Mouse (Mus musculus) neural tube, embryonic 12.5 days (tissue): Measurements from ENCODE around the gene Slc13a3. TPM values are rescaled to one million over a fixed set of nuclear protein-coding genes. Genes with fewer than 3 reads are reported as not detected.

Source experiments
- ATAC-seq: fragments of 200-750 bp; cut with Nextera tagmentation; 2 replicates; pipeline ENCODE4 v1.8.0; 2017; ENCODE audit warnings: low read depth, mild to moderate bottlenecking, moderate TSS enrichment, moderate library complexity; ENCODE audit not compliant: low FRiP score
- H3K27ac ChIP-seq: fragments of 300-500 bp; sonication (generic); 2 replicates; pipeline ENCODE4 v1.5.1; 2016
- H3K27me3 ChIP-seq: fragments of 300-500 bp; sonication (generic); replicated peaks from 2 replicates; pipeline ENCODE4 v1.6.1; 2016; ENCODE audit warnings: mild to moderate bottlenecking
- H3K36me3 ChIP-seq: fragments of 300-500 bp; sonication (generic); 2 replicates; pipeline ENCODE4 v1.6.1; 2016; ENCODE audit warnings: mild to moderate bottlenecking
- H3K4me1 ChIP-seq: fragments of 300-500 bp; sonication (generic); 2 replicates; pipeline ENCODE4 v1.6.1; 2016
- H3K4me2 ChIP-seq: fragments of 300-500 bp; sonication (generic); replicated peaks from 2 replicates; pipeline ENCODE4 v1.6.1; 2016; ENCODE audit warnings: mild to moderate bottlenecking
- H3K4me3 ChIP-seq: fragments of 300-500 bp; sonication (generic); 2 replicates; pipeline ENCODE4 v1.5.1; 2016
- H3K9ac ChIP-seq: fragments of 300-500 bp; sonication (generic); 2 replicates; pipeline ENCODE4 v1.6.1; 2016; ENCODE audit warnings: mild to moderate bottlenecking
- H3K9me3 ChIP-seq: fragments of 300-500 bp; sonication (generic); 2 replicates; pipeline ENCODE4 v1.6.1; 2016; ENCODE audit warnings: mild to moderate bottlenecking
- WGBS: fragments of 180-500 bp; shearing (Covaris S2); methylation state at CpG from one replicate; pipeline ENCODE4 v1.1.7; 2016; 5-methylcytosine and 5-hydroxymethylcytosine counted together
- polyA plus RNA-seq: library from polyadenylated mRNA; unstranded; fragments of >200 nt; fragmentation: Nextera tagmentation; extraction: Ambion mirVana; gene quantifications from 2 replicates; pipeline ENCODE4 v1.2.1, GENCODE M21; 2016

Gene Slc13a3
- polyA plus RNA-seq, 1 experiment from 2014 or later: 0.55 TPM

GRCm38 (mm10) chr2:165470167-165470566, 2.9 kb downstream of the Slc13a3 start:
- Histone ChIP-seq H3K4me2 (no peak overlapping the region), H3K4me3 (no peak overlapping the region), H3K27ac (no peak overlapping the region), H3K9me3 (no peaks in the 10 kb centered on the region), H3K36me3 (no peaks in the 10 kb centered on the region), H3K27me3 (peaks cover 24% of the 10 kb centered on the region), H3K4me1 (peaks cover 10% of the 10 kb centered on the region; the same call in 1 of the 2 replicates), H3K9ac (no peak overlapping the region)
- ATAC-seq: no peak
- WGBS: 33% methylated on average over 5 of the region's 5 CpGs

GRCm38 (mm10) chr2:165467824-165468452, 5.1 kb downstream of the Slc13a3 start:
- 63% methylated on average over 15 of the region's 15 CpGs for WGBS
- Histone ChIP-seq H3K36me3 (no peaks in the 10 kb centered on the region), H3K27ac (no peak overlapping the region), H3K4me2 (no peak overlapping the region), H3K4me3 (no peak overlapping the region), H3K9me3 (no peaks in the 10 kb centered on the region), H3K27me3 (peaks cover 18% of the 10 kb centered on the region), H3K9ac (no peak overlapping the region), H3K4me1 (peaks cover 5% of the 10 kb centered on the region; the same call in 1 of the 2 replicates)
- no peak for ATAC-seq

- H3K27ac ChIP-seq: no peak overlapping the region
- WGBS: 28% methylated on average over 7 of the region's 7 CpGs
These were observed 13.4 kb downstream of the Slc13a3 start for GRCm38 (mm10) chr2:165459663-165460062.

GRCm38 (mm10) chr2:165458189-165458588, 14.8 kb downstream of the Slc13a3 start:
- H3K9ac ChIP-seq: no peak overlapping the region
- H3K27ac ChIP-seq: no peak overlapping the region
- H3K9me3 ChIP-seq: no peaks in the 10 kb centered on the region
- H3K4me2 ChIP-seq: no peak overlapping the region
- ATAC-seq: no peak
- H3K27me3 ChIP-seq: no peaks in the 10 kb centered on the region
- H3K4me1 ChIP-seq: 0 out of 2 replicates have a peak, but pooled peaks cover 7% of the 10 kb centered on the region
- no peak overlapping the region for H3K4me3 ChIP-seq
- H3K36me3 ChIP-seq: no peaks in the 10 kb centered on the region
- WGBS: 76% methylated on average over 5 of the region's 5 CpGs

More at GRCm38 (mm10) chr2:165459663-165460062, 13.4 kb downstream of the Slc13a3 start:
- Histone ChIP-seq H3K4me3 (no peak overlapping the region), H3K36me3 (no peaks in the 10 kb centered on the region), H3K4me1 (0 out of 2 replicates have a peak, but pooled peaks cover 7% of the 10 kb centered on the region), H3K9ac (no peak overlapping the region), H3K9me3 (no peaks in the 10 kb centered on the region), H3K27me3 (no peaks in the 10 kb centered on the region), H3K4me2 (no peak overlapping the region)
- no peak for ATAC-seq

- no peaks in the 10 kb centered on the region for H3K36me3 ChIP-seq
- no peaks in the 10 kb centered on the region for H3K27me3 ChIP-seq
- H3K4me1 ChIP-seq: 0 out of 2 replicates have a peak, but pooled peaks cover 7% of the 10 kb centered on the region
- ATAC-seq: no peak
- no peak overlapping the region for H3K9ac ChIP-seq
- H3K27ac ChIP-seq: no peak overlapping the region
- 61% methylated on average over 2 of the region's 2 CpGs for WGBS
- no peak overlapping the region for H3K4me2 ChIP-seq
- no peak overlapping the region for H3K4me3 ChIP-seq
- H3K9me3 ChIP-seq: no peaks in the 10 kb centered on the region
These were observed 16.3 kb downstream of the Slc13a3 start for GRCm38 (mm10) chr2:165456710-165457109.

GRCm38 (mm10) chr2:165452730-165453693, 20.0 kb downstream of the Slc13a3 start:
- no peaks in the 10 kb centered on the region for H3K36me3 ChIP-seq
- no peaks in the 10 kb centered on the region for H3K9me3 ChIP-seq
- no peak overlapping the region for H3K27ac ChIP-seq
- ATAC-seq: no peak
- no peak overlapping the region for H3K4me2 ChIP-seq
- WGBS: 83% methylated on average over 12 of the region's 12 CpGs
- H3K4me3 ChIP-seq: no peak overlapping the region
- H3K27me3 ChIP-seq: no peaks in the 10 kb centered on the region
- no peaks in the 10 kb centered on the region for H3K4me1 ChIP-seq
- H3K9ac ChIP-seq: no peak overlapping the region

GRCm38 (mm10) chr2:165448475-165448874, 24.6 kb downstream of the Slc13a3 start:
- WGBS: 87% methylated on average over 9 of the region's 9 CpGs
- no peaks in the 10 kb centered on the region for H3K4me1 ChIP-seq
- ATAC-seq: no peak

DNA sequence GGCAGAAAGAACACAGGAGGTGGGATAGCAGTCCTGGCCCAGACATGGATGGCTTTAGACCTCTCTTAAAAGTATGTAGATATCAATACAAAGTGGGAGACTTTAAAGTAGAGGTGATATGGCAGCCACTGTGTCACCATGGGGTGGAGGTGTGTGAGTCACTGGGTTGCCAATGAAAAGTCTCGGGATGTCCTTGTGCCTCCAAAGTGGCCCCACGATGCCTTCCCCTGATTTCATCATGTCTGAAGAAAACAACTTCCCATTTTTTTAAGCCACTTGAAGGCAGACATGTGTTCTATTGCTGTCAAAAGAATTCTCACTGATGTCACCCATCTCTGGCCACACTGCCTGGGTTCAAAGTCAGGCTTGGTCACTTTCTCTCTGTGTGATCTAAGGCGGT, 28.2 kb downstream of the Slc13a3 start:
- H3K4me3 ChIP-seq: no peak overlapping the region
- ATAC-seq: no peak

More at GRCm38 (mm10) chr2:165448475-165448874, 24.6 kb downstream of the Slc13a3 start:
- H3K9me3 ChIP-seq: no peaks in the 10 kb centered on the region
- no peaks in the 10 kb centered on the region for H3K27me3 ChIP-seq
- H3K4me3 ChIP-seq: no peak overlapping the region
- H3K27ac ChIP-seq: no peak overlapping the region
- no peak overlapping the region for H3K4me2 ChIP-seq
- no peaks in the 10 kb centered on the region for H3K36me3 ChIP-seq
- H3K9ac ChIP-seq: no peak overlapping the region

GRCm38 (mm10) chr2:165442981-165443380, 30.0 kb downstream of the Slc13a3 start:
- no peaks in the 10 kb centered on the region for H3K4me1 ChIP-seq
- H3K27me3 ChIP-seq: no peaks in the 10 kb centered on the region
- no peak overlapping the region for H3K9ac ChIP-seq
- H3K9me3 ChIP-seq: no peaks in the 10 kb centered on the region
- H3K4me3 ChIP-seq: no peak overlapping the region
- ATAC-seq: no peak
- WGBS: 85% methylated on average over 10 of the region's 10 CpGs
- no peak overlapping the region for H3K4me2 ChIP-seq
- H3K27ac ChIP-seq: no peak overlapping the region
- no peaks in the 10 kb centered on the region for H3K36me3 ChIP-seq

More for the DNA sequence above, 28.2 kb downstream of the Slc13a3 start:
- Histone ChIP-seq H3K9ac (no peak overlapping the region), H3K36me3 (no peaks in the 10 kb centered on the region), H3K27me3 (no peaks in the 10 kb centered on the region), H3K9me3 (no peaks in the 10 kb centered on the region), H3K4me1 (no peaks in the 10 kb centered on the region), H3K4me2 (no peak overlapping the region), H3K27ac (no peak overlapping the region)
- 92% methylated on average over 3 of the region's 3 CpGs for WGBS

GRCm38 (mm10) chr2:165441613-165442012, 31.4 kb downstream of the Slc13a3 start:
- Histone ChIP-seq H3K4me2 (no peak overlapping the region), H3K4me3 (no peak overlapping the region), H3K9me3 (no peaks in the 10 kb centered on the region), H3K4me1 (no peaks in the 10 kb centered on the region), H3K36me3 (no peaks in the 10 kb centered on the region), H3K27ac (no peak overlapping the region), H3K27me3 (no peaks in the 10 kb centered on the region), H3K9ac (no peak overlapping the region)
- WGBS: 49% methylated on average over 4 of the region's 4 CpGs
- no peak for ATAC-seq

- Histone ChIP-seq H3K4me3 (no peak overlapping the region), H3K27ac (no peak overlapping the region), H3K36me3 (no peaks in the 10 kb centered on the region), H3K27me3 (no peaks in the 10 kb centered on the region), H3K9me3 (no peaks in the 10 kb centered on the region), H3K4me1 (no peaks in the 10 kb centered on the region), H3K4me2 (no peak overlapping the region), H3K9ac (no peak overlapping the region)
- no peak for ATAC-seq
- WGBS: 88% methylated on average over 10 of the region's 10 CpGs
These were observed 33.4 kb downstream of the Slc13a3 start for GRCm38 (mm10) chr2:165439613-165440012.

- Histone ChIP-seq H3K9ac (no peak overlapping the region), H3K27ac (no peak overlapping the region), H3K36me3 (no peaks in the 10 kb centered on the region), H3K4me3 (no peak overlapping the region), H3K27me3 (no peaks in the 10 kb centered on the region), H3K4me2 (no peak overlapping the region), H3K4me1 (no peaks in the 10 kb centered on the region), H3K9me3 (no peaks in the 10 kb centered on the region)
- 56% methylated on average over 7 of the region's 7 CpGs for WGBS
- no peak for ATAC-seq
These were observed 34.1 kb downstream of the Slc13a3 start for GRCm38 (mm10) chr2:165438881-165439280.
